Mouse (Mus musculus) A20 (cell line): ENCODE results near the gene Tnnt3.

Experiments
- DNase-seq: peaks from one replicate; pipeline ENCODE4 v3.0.0-alpha.2; 2011; ENCODE audit warnings: low read depth, low spot score

The Tnnt3 gene

GRCm38 (mm10) chr7:142498575-142498974 is at the start of gene Tnnt3:
Gene Tnnt3 (plus strand): TSS chr7:142498836.
- no peak for DNase-seq

- no peak for DNase-seq
Measured at GRCm38 (mm10) chr7:142449038-142449617, 49.5 kb upstream of the Tnnt3 start.

GRCm38 (mm10) chr7:142454706-142455105 is 43.9 kb upstream of the Tnnt3 start:
- DNase-seq: no peak

- no peak for DNase-seq
Measured at GRCm38 (mm10) chr7:142455251-142455650, 43.4 kb upstream of the Tnnt3 start.

GRCm38 (mm10) chr7:142456806-142457205 is 41.8 kb upstream of the Tnnt3 start:
- DNase-seq: no peak

- no peak for DNase-seq
Measured at GRCm38 (mm10) chr7:142457227-142457811, 41.3 kb upstream of the Tnnt3 start.

GRCm38 (mm10) chr7:142458026-142458425 is 40.6 kb upstream of the Tnnt3 start:
- no peak for DNase-seq

- DNase-seq: no peak
Measured at GRCm38 (mm10) chr7:142458676-142459298, 39.8 kb upstream of the Tnnt3 start.

GRCm38 (mm10) chr7:142459299-142459691 is 39.3 kb upstream of the Tnnt3 start:
- no peak for DNase-seq

GRCm38 (mm10) chr7:142460636-142461077 is 38.0 kb upstream of the Tnnt3 start, which contains the start of gene Lsp1:
Gene Lsp1 (plus strand): TSS chr7:142460809.
- DNase-seq: peak; percentile 94

GRCm38 (mm10) chr7:142461446-142461845 is 37.2 kb upstream of the Tnnt3 start:
- peak; percentile 80 for DNase-seq

GRCm38 (mm10) chr7:142462190-142462589 is 36.4 kb upstream of the Tnnt3 start:
- DNase-seq: peak; percentile 77

- peak; percentile 67 for DNase-seq
Measured at GRCm38 (mm10) chr7:142462594-142463078, 36.0 kb upstream of the Tnnt3 start.

GRCm38 (mm10) chr7:142470171-142470691 is 28.4 kb upstream of the Tnnt3 start:
- no peak for DNase-seq

- DNase-seq: no peak
Measured at GRCm38 (mm10) chr7:142470808-142471413, 27.7 kb upstream of the Tnnt3 start.

GRCm38 (mm10) chr7:142471414-142471861 is 27.2 kb upstream of the Tnnt3 start:
- no peak for DNase-seq

GRCm38 (mm10) chr7:142471884-142472570 is 26.6 kb upstream of the Tnnt3 start:
- no peak for DNase-seq

- DNase-seq: no peak
Measured at GRCm38 (mm10) chr7:142472936-142473335, 25.7 kb upstream of the Tnnt3 start.

- no peak for DNase-seq
Measured at GRCm38 (mm10) chr7:142473476-142473875, 25.2 kb upstream of the Tnnt3 start.

GRCm38 (mm10) chr7:142474799-142475198 is 23.8 kb upstream of the Tnnt3 start:
- DNase-seq: no peak

GRCm38 (mm10) chr7:142475641-142476040 is 23.0 kb upstream of the Tnnt3 start:
- DNase-seq: no peak
